Mouse (Mus musculus) testis, adult 2 months (tissue): ENCODE measurements around the gene Pagr1a.

ENCODE experiments used
- CTCF ChIP-seq: fragments of 200-500 bp; IDR thresholded peaks from 2 replicates; pipeline ENCODE4 v1.5.1; 2012; ENCODE audit warnings: low read depth, mild to moderate bottlenecking, inconsistent platforms, low read length, moderate library complexity; ENCODE audit not compliant: control insufficient read depth, insufficient read depth, insufficient replicate concordance
- POLR2A ChIP-seq: fragments of 200-500 bp; IDR thresholded peaks from 2 replicates; pipeline ENCODE4 v1.6.1; 2012; ENCODE audit warnings: low read depth, mild to moderate bottlenecking, inconsistent platforms, low read length, moderate library complexity; ENCODE audit not compliant: control insufficient read depth

DNA sequence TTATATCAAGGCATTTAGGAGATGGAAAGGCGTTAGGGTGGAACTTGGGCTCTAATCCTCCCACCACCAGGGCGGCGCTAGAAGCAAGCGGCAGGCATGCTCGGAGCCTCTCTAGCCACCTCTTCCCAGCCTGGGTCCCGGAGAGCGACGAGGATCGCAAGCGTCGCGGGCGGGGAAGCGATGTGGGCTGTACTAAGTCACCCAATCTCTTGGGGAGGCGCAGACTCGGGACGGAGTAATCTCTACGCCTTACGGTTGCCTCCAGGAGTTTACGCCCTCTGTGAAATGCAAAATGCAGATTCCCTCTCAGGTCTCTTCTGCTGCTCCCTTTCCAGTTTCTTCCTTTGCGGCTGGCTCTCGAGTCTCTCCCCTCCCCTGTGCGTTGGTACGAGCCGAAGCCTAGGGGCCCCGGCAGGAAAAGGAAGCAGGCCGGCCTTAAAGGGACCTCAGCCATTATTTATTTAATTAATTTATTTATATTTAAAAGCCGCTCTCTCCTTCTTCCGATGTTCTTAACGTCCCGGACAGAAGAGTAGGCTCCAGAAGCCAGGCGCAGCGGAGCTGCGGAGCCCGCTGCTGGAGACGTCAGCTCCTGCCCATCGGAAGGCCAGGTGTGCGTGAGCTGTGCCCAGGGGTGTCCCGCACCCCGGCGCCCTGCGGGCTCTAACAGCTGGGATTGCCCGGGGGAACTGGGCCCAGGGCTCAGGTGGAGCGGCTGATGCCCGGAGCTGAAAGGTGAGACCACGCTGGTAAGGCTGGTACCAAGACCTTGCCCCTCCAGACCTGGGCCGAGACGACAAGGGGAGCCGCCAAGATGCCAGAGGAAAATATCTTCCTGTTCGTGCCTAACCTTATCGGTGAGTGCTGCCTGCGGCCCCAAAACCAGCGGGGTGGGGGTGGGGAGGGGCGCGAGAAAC, 40.9 kb downstream of the Pagr1a start, which contains the start of gene Cdiptos:
- TF ChIP-seq CTCF (peak; percentile 91), POLR2A (peak; percentile 68)
